Mouse (Mus musculus) heart, postnatal 0 days (tissue): ENCODE results near the gene Cyren. TPM values are rescaled to one million over a fixed set of nuclear protein-coding genes. Genes with fewer than 3 reads are reported as not detected.

Experiments used
- ATAC-seq: fragments of 200-750 bp; cut with Nextera tagmentation; 2 replicates; pipeline ENCODE4 v1.8.0; 2017; ENCODE audit warnings: low read depth, moderate number of reproducible peaks, moderate library complexity; ENCODE audit not compliant: insufficient read depth
- DNase-seq: peaks from one replicate; pipeline ENCODE4 v3.0.0-alpha.2; 2016; ENCODE audit warnings: low spot score
- H3K27ac ChIP-seq: fragments of 300-500 bp; sonication (generic); 2 replicates; pipeline ENCODE4 v1.5.1; 2014; ENCODE audit warnings: low read depth, mild to moderate bottlenecking
- H3K27me3 ChIP-seq: fragments of 300-500 bp; sonication (generic); 2 replicates; pipeline ENCODE4 v1.6.1; 2014; ENCODE audit warnings: low read length, mixed read lengths; ENCODE audit not compliant: control insufficient read depth, insufficient read depth
- H3K36me3 ChIP-seq: fragments of 300-500 bp; sonication (generic); replicated peaks from 2 replicates; pipeline ENCODE4 v1.6.1; 2014; ENCODE audit warnings: low read length, mixed read lengths; ENCODE audit not compliant: control insufficient read depth, insufficient read depth
- H3K4me1 ChIP-seq: fragments of 300-500 bp; sonication (generic); 2 replicates; pipeline ENCODE4 v1.6.1; 2014; ENCODE audit warnings: antibody characterized with exemption; ENCODE audit not compliant: control insufficient read depth, insufficient read depth
- H3K4me2 ChIP-seq: fragments of 300-500 bp; sonication (generic); 2 replicates; pipeline ENCODE4 v1.6.1; 2014; ENCODE audit warnings: low read depth, mild to moderate bottlenecking, low read length, moderate library complexity
- H3K4me3 ChIP-seq: fragments of 300-500 bp; sonication (generic); 2 replicates; pipeline ENCODE4 v1.5.1; 2014; ENCODE audit warnings: low read depth, low read length
- H3K9ac ChIP-seq: fragments of 300-500 bp; sonication (generic); replicated peaks from 2 replicates; pipeline ENCODE4 v1.6.1; 2014; ENCODE audit warnings: low read depth, low read length, mixed read lengths
- H3K9me3 ChIP-seq: fragments of 300-500 bp; sonication (generic); replicated peaks from 2 replicates; pipeline ENCODE4 v1.6.1; 2016; ENCODE audit warnings: low read length; ENCODE audit not compliant: control insufficient read depth
- CTCF ChIP-seq: IDR thresholded peaks from 2 replicates; pipeline ENCODE4 v1.5.1; 2016; ENCODE audit warnings: antibody characterized with exemption, control low read depth, low read depth
- EP300 ChIP-seq: IDR thresholded peaks from 2 replicates; pipeline ENCODE4 v1.6.1; 2016; ENCODE audit warnings: antibody characterized with exemption, low read depth
- WGBS: fragments of 180-500 bp; shearing (Covaris S2); extraction: QIAGEN DNeasy Blood & Tissue Kit; methylation state at CpG from one replicate; pipeline ENCODE4 v1.1.7; 2014; 5-methylcytosine and 5-hydroxymethylcytosine counted together
- polyA plus RNA-seq: library from polyadenylated mRNA; unstranded; fragments of >200 nt; fragmentation: Nextera tagmentation; extraction: Ambion mirVana; gene quantifications from 2 replicates; pipeline ENCODE4 v1.2.1, GENCODE M21; 2015
- total RNA-seq: library from RNA; depleted of rRNA; stranded (reverse); fragments of >200 nt; gene quantifications from 2 replicates; pipeline ENCODE4 v1.2.3, GENCODE M21; 2014; ENCODE audit warnings: low replicate concordance

The Cyren gene
- total and polyA plus RNA-seq, 2 experiments from 2014 or later, result 6.3 TPM

GRCm38 (mm10) chr6:34909631-34910345 is 31.9 kb upstream of the Cyren start:
- H3K4me1 ChIP-seq, result peaks cover 18% of the 10 kb centered on the region
- H3K9me3 ChIP-seq, result no peaks in the 10 kb centered on the region
- no peaks in the 10 kb centered on the region for H3K27me3 ChIP-seq
- H3K27ac ChIP-seq, result peak overlapping the region; percentile 81
- H3K9ac ChIP-seq, result peak overlapping the region; percentile 66; the same call in 1 of the 2 replicates
- peak overlapping the region; percentile 81 for H3K4me3 ChIP-seq
- peak overlapping the region; percentile 77 for H3K4me2 ChIP-seq
- peaks cover 29% of the 10 kb centered on the region for H3K36me3 ChIP-seq
- no peak for DNase-seq
- 39% methylated on average over 8 of the region's 8 CpGs for WGBS
- TF ChIP-seq CTCF, result no peak
- TF ChIP-seq EP300, result no peak
- no peak for ATAC-seq

- H3K9me3 ChIP-seq, result no peaks in the 10 kb centered on the region
- H3K4me2 ChIP-seq, result no peak overlapping the region
- no peak overlapping the region for H3K27ac ChIP-seq
- ATAC-seq, result no peak
- peaks cover 39% of the 10 kb centered on the region for H3K36me3 ChIP-seq
- 72% methylated on average over 18 of the region's 18 CpGs for WGBS
- no peaks in the 10 kb centered on the region for H3K27me3 ChIP-seq
- no peak overlapping the region for H3K9ac ChIP-seq
- H3K4me3 ChIP-seq, result no peak overlapping the region
- TF ChIP-seq EP300 (no peak), CTCF (no peak)
- no peak for DNase-seq
- peaks cover 28% of the 10 kb centered on the region for H3K4me1 ChIP-seq
These were observed 29.9 kb upstream of the Cyren start for GRCm38 (mm10) chr6:34907696-34908260.

- WGBS, result 36% methylated on average over 2 of the region's 2 CpGs
- no peak for TF ChIP-seq CTCF
- TF ChIP-seq EP300, result no peak
- H3K27me3 ChIP-seq, result no peaks in the 10 kb centered on the region
- peaks cover 39% of the 10 kb centered on the region for H3K36me3 ChIP-seq
- no peak for ATAC-seq
- H3K9me3 ChIP-seq, result no peaks in the 10 kb centered on the region
- no peak for DNase-seq
- no peak overlapping the region for H3K27ac ChIP-seq
- H3K4me3 ChIP-seq, result no peak overlapping the region
- peaks cover 34% of the 10 kb centered on the region for H3K4me1 ChIP-seq
- no peak overlapping the region for H3K4me2 ChIP-seq
- H3K9ac ChIP-seq, result no peak overlapping the region
These were observed 29.3 kb upstream of the Cyren start for GRCm38 (mm10) chr6:34907121-34907614.

GRCm38 (mm10) chr6:34906661-34907060 is 28.8 kb upstream of the Cyren start:
- WGBS, result 75% methylated on average over 4 of the region's 4 CpGs
- no peak for TF ChIP-seq CTCF
- no peak for TF ChIP-seq EP300
- H3K4me3 ChIP-seq, result no peak overlapping the region
- H3K4me2 ChIP-seq, result no peak overlapping the region
- H3K4me1 ChIP-seq, result peaks cover 39% of the 10 kb centered on the region
- H3K9ac ChIP-seq, result no peak overlapping the region
- H3K27me3 ChIP-seq, result no peaks in the 10 kb centered on the region
- H3K27ac ChIP-seq, result no peak overlapping the region
- no peaks in the 10 kb centered on the region for H3K9me3 ChIP-seq
- peaks cover 39% of the 10 kb centered on the region for H3K36me3 ChIP-seq
- DNase-seq, result no peak
- no peak for ATAC-seq

- Histone ChIP-seq H3K36me3 (peaks cover 39% of the 10 kb centered on the region), H3K9me3 (no peaks in the 10 kb centered on the region), H3K4me1 (peaks cover 40% of the 10 kb centered on the region), H3K27me3 (no peaks in the 10 kb centered on the region), H3K4me3 (no peak overlapping the region), H3K27ac (no peak overlapping the region), H3K4me2 (no peak overlapping the region), H3K9ac (no peak overlapping the region)
- WGBS, result 79% methylated on average over 2 of the region's 2 CpGs
- DNase-seq, result no peak
- 0 out of 2 replicates have a peak, but pooled peaks have one; percentile 9 for TF ChIP-seq CTCF
- no peak for TF ChIP-seq EP300
- ATAC-seq, result no peak
These were observed 28.3 kb upstream of the Cyren start for GRCm38 (mm10) chr6:34906125-34906524.
